Mouse (Mus musculus) frontal cortex, postnatal 10 days (tissue): ENCODE data around the gene Dlg3.

Source experiments
- DNase-seq, 2 experiments: peaks; one replicate each; pipeline ENCODE4 v3.0.0; 2022; ENCODE audit warnings: low spot score in 2 of 2, mixed read lengths in 1 of 2

Dlg3 gene

DNA sequence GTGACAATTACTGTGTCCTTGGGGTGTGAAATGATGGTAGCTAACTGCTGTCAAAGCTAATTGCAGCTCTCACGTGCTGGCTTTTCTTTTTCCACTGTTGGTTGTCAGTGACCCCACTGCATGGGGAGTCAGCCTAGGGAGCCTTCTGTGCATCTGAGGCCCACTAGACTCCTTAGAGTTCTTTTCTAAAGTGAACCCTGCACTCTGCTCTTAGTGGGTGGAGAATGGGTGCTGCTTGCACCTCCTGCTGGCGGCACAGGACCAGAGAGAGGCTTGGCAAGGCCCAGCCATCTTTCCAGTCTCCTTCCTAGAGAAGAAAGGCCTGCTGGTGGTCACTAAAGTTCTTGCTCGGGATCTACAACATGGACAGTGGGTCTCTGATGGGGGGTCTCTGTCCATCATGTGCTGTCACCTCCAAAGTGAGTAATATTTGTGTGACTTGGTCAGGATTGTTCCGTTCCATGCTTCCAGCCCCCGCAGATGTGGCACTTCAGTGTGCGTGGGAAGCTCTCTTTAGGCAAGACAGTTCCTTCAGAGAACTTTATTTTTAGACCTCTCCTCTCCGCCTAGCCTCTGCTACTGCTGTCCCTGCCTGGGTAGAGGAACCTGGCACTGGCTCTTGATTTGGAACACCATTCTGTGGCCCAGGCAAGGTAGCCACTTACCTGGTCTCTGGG, 30.5 kb downstream of the Dlg3 start:
- no peak for DNase-seq

- no peak for DNase-seq
Measured at GRCm38 (mm10) chrX:100800643-100801042, 33.1 kb downstream of the Dlg3 start.

GRCm38 (mm10) chrX:100802034-100802433, 34.5 kb downstream of the Dlg3 start:
- no peak for DNase-seq

GRCm38 (mm10) chrX:100811129-100811528, 43.6 kb downstream of the Dlg3 start:
- DNase-seq: no peak

DNA sequence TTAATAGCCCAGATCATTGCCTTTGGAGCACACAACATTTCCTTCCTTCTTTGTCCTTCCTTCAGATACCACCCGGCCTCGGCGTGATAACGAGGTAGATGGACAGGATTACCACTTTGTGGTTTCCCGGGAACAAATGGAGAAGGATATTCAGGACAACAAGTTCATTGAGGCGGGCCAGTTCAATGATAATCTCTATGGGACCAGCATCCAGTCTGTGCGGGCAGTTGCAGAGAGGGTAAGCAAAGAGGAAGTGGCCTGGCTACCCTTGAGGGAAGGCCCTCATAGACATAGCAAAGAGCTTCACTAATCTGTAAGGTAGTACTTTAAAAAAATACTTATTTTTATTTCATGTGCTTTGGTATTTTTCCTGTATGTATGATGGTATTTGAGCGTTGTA, 46.6 kb downstream of the Dlg3 start:
- no peak for DNase-seq

- no peak for DNase-seq
Measured at GRCm38 (mm10) chrX:100815766-100816165, 48.2 kb downstream of the Dlg3 start.

- DNase-seq: no peak
Measured at GRCm38 (mm10) chrX:100818681-100819080, 51.2 kb downstream of the Dlg3 start.

GRCm38 (mm10) chrX:100821149-100821548, 53.6 kb downstream of the Dlg3 start:
- DNase-seq: no peak

- no peak for DNase-seq
Measured at GRCm38 (mm10) chrX:100825557-100825956, 58.0 kb downstream of the Dlg3 start.

DNA sequence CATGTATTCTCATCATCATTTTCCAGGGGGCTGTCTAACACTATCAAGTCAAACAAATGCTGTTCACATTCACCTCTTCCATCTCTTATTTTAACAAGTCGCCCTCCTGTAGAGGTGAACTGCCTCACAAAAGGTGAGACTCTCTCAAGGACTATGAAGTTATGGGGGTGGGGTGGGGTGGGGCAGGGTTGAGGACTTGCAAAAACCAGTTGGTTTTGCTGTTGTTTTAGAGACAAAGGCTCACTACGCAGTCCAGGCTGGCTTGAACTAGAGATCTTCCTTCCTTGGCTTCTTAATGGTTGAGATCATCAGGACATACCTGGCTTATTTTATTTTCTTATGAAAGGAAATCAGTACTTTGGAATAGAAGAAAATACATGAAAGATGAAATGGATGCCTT, 65.3 kb downstream of the Dlg3 start:
- no peak for DNase-seq

- DNase-seq: no peak
Measured at GRCm38 (mm10) chrX:100839211-100839610, 71.7 kb downstream of the Dlg3 start.
